Mouse (Mus musculus) hematopoietic stem cell, adult 5-6 weeks (primary cell): ENCODE data around the gene 2200002D01Rik. TPM values are rescaled to one million over a fixed set of nuclear protein-coding genes. Genes with fewer than 3 reads are reported as not detected.

ENCODE experiments used
- ATAC-seq, 2 experiments: fragments of 125-278 bp in 1 of 2; replicated peaks in 1 of 2; 2 replicates each; pipeline ENCODE4 v1.8.0; 2016 to 2017; ENCODE audit warnings: inconsistent platforms in 2 of 2, mild to moderate bottlenecking in 2 of 2, moderate number of reproducible peaks in 2 of 2, low read depth in 1 of 2, moderate TSS enrichment in 1 of 2; ENCODE audit not compliant: low FRiP score in 2 of 2, poor library complexity in 2 of 2, severe bottlenecking in 2 of 2, insufficient read depth in 1 of 2, low TSS enrichment in 1 of 2
- total RNA-seq: library from RNA; stranded (forward); fragments of 172-1452, 232-1000 nt; gene quantifications from 2 replicates; pipeline ENCODE4 v1.2.3, GENCODE M21; 2017

The 2200002D01Rik gene
- total RNA-seq, 1 experiment from 2014 or later: 0.55 TPM

- peak; percentile 60 to 66 for ATAC-seq
Measured at GRCm38 (mm10) chr7:29281201-29282073, 33.2 kb upstream of the 2200002D01Rik start, which contains the start of gene Spint2. Gene Spint2, minus strand, starts transcription at chr7:29281912.

GRCm38 (mm10) chr7:29280801-29281200 is 32.5 kb upstream of the 2200002D01Rik start:
- ATAC-seq: peak in 1 of 2 experiments; percentile 55; a peak in 1 of 4 replicates

GRCm38 (mm10) chr7:29279924-29280323 is 31.7 kb upstream of the 2200002D01Rik start:
- no peak for ATAC-seq

GRCm38 (mm10) chr7:29279261-29279660 is 31.0 kb upstream of the 2200002D01Rik start:
- ATAC-seq: no peak

- ATAC-seq: no peak
Measured at GRCm38 (mm10) chr7:29277510-29277909, 29.2 kb upstream of the 2200002D01Rik start.

GRCm38 (mm10) chr7:29276715-29277114 is 28.4 kb upstream of the 2200002D01Rik start:
- ATAC-seq: no peak

- ATAC-seq: no peak
Measured at GRCm38 (mm10) chr7:29271687-29272465, 23.6 kb upstream of the 2200002D01Rik start.

- ATAC-seq: peak in 1 of 2 experiments; percentile 53; a peak in 2 of 4 replicates
Measured at GRCm38 (mm10) chr7:29270445-29270844, 22.2 kb upstream of the 2200002D01Rik start.

- no peak for ATAC-seq
Measured at GRCm38 (mm10) chr7:29266931-29267330, 18.7 kb upstream of the 2200002D01Rik start.

- ATAC-seq: no peak
Measured at GRCm38 (mm10) chr7:29265636-29266035, 17.4 kb upstream of the 2200002D01Rik start.

- no peak for ATAC-seq
Measured at GRCm38 (mm10) chr7:29263831-29264230, 15.6 kb upstream of the 2200002D01Rik start.

GRCm38 (mm10) chr7:29262151-29262550 is 13.9 kb upstream of the 2200002D01Rik start:
- no peak for ATAC-seq

GRCm38 (mm10) chr7:29259781-29260730 is 11.8 kb upstream of the 2200002D01Rik start:
- no peak for ATAC-seq

- ATAC-seq: no peak
Measured at GRCm38 (mm10) chr7:29257368-29257767, 9.1 kb upstream of the 2200002D01Rik start.

GRCm38 (mm10) chr7:29255875-29256274 is 7.6 kb upstream of the 2200002D01Rik start:
- ATAC-seq: no peak

- peak; percentile 51 to 72 for ATAC-seq
Measured at GRCm38 (mm10) chr7:29253842-29254241, 5.6 kb upstream of the 2200002D01Rik start.

GRCm38 (mm10) chr7:29251166-29251565 is 2.9 kb upstream of the 2200002D01Rik start:
- no peak for ATAC-seq
